In the genomic region with DNA sequence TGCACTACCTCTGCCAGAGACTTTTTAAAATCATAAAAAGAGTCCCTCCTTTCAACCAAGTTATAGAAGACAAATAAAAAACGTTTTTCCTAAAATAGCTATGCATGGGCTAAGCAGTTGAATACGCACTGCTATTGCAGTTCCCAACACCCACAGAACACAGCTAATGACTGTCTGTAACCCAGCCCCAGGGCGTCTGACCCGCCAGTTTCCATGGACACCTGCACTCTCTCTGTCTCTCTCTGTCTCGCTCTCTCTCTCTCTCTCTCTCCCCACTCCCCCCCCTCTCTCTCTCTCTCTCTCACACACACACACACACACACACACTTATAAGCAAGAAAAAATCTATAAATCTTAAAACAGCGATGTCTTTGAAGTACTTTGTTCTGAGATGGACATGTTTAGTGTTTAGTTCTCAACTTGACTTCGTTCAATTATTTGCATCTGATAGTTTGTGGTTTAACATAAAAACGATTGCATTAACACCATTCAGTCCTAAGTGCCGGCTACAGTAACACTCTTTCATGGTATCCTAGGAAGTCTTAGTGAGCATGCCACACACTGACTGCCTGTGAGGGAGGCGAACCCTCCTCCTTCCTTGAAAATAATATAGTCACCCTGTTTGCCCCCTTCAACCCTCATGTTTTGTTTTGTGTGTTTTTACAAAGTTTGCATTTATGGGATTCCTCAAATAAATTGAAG, we compare ENCODE assay signal across 12 mouse cellular contexts.
DNase-seq lines count a peak whose midpoint lies in the region; ATAC-seq and TF ChIP-seq lines count a peak whose summit lies in the region.
"Had no signal": no experiment of that assay in that cellular context is flagged by ENCODE, and none has a peak within 500 bp of the region (broad histone marks: within the 10 kb centered on the region; RNA-seq: fewer than 3 reads in every experiment).

No protein-coding gene starts in this region.

- TF ChIP-seq CTCF in kidney, postnatal 0 days (IDR thresholded peaks at IDR 0.05; ENCODE audit: low read depth) = no peak
- no peak for TF ChIP-seq CTCF in kidney, adult 2 months (conservative IDR thresholded peaks at IDR 0.05; ENCODE audit: insufficient read depth, insufficient read length, low read depth, low read length)
- no peak for TF ChIP-seq CTCF in gastrocnemius, adult 2 months (IDR thresholded peaks at IDR 0.05)

- H3K9me3 ChIP-seq in kidney, postnatal 0 days (replicated peaks; ENCODE audit: low read length) = no peaks in the 10 kb centered on the region
- H3K9me3 ChIP-seq in hindbrain, embryonic 11.5 days (ENCODE audit: control insufficient read depth, low read length) = no peaks in the 10 kb centered on the region
- no peaks in the 10 kb centered on the region for H3K9me3 ChIP-seq in midbrain, embryonic 12.5 days
- H3K9me3 ChIP-seq: G1E had no signal

- no peaks in the 10 kb centered on the region for H3K36me3 ChIP-seq in kidney, postnatal 0 days (ENCODE audit: insufficient read depth, low read length)
- H3K36me3 ChIP-seq in kidney, adult 2 months (ENCODE audit: control insufficient read depth, insufficient read depth, low read length) = no peaks in the 10 kb centered on the region
- H3K36me3 ChIP-seq in hindbrain, embryonic 11.5 days (ENCODE audit: control insufficient read depth, insufficient read depth, low read length) = no peaks in the 10 kb centered on the region
- no peaks in the 10 kb centered on the region for H3K36me3 ChIP-seq in midbrain, embryonic 12.5 days
- H3K36me3 ChIP-seq: G1E had no signal

- intact Hi-C loops in gastrocnemius, adult 2 months (cut with DNase I) = no loop called here

- 0 out of 2 replicates have a peak overlapping the region, but pooled peaks have one; percentile 9 for H3K4me2 ChIP-seq in kidney, postnatal 0 days (ENCODE audit: low read length)
- no peak overlapping the region for H3K4me2 ChIP-seq in hindbrain, embryonic 11.5 days (replicated peaks; ENCODE audit: low read depth, low read length)
- 0 out of 2 replicates have a peak overlapping the region, but pooled peaks have one; percentile 5 for H3K4me2 ChIP-seq in midbrain, embryonic 12.5 days (replicated peaks)
- H3K4me2 ChIP-seq: liver, embryonic 11.5 days had no signal

- H3K27ac ChIP-seq in kidney, postnatal 0 days = no peak overlapping the region
- no peak overlapping the region for H3K27ac ChIP-seq in kidney, adult 2 months (ENCODE audit: insufficient read depth, low read depth, low read length)
- peak overlapping the region; percentile 7; the same call in 1 of the 2 replicates for H3K27ac ChIP-seq in hindbrain, embryonic 11.5 days (ENCODE audit: low read depth, low read length)
- H3K27ac ChIP-seq in midbrain, embryonic 12.5 days (replicated peaks) = peak overlapping the region; percentile 46; the same call in 1 of the 2 replicates
- H3K27ac ChIP-seq in gastrocnemius, adult 2 months = no peak overlapping the region

- no peaks in the 10 kb centered on the region for H3K4me1 ChIP-seq in kidney, postnatal 0 days (replicated peaks; ENCODE audit: insufficient read depth, low read length)
- H3K4me1 ChIP-seq in kidney, adult 2 months (ENCODE audit: control insufficient read depth, insufficient read depth, low read length) = no peaks in the 10 kb centered on the region
- no peaks in the 10 kb centered on the region for H3K4me1 ChIP-seq in hindbrain, embryonic 11.5 days (replicated peaks; ENCODE audit: control insufficient read depth, insufficient read depth, low read length)
- peaks cover 16% of the 10 kb centered on the region for H3K4me1 ChIP-seq in midbrain, embryonic 12.5 days

- ATAC-seq in kidney, postnatal 0 days (replicated peaks; ENCODE audit: low FRiP score, low read depth) = no peak
- peak; percentile 85 for ATAC-seq in hindbrain, embryonic 11.5 days (ENCODE audit: low FRiP score)
- ATAC-seq in midbrain, embryonic 12.5 days (ENCODE audit: low FRiP score, low read depth) = peak; percentile 74

- H3K4me3 ChIP-seq in kidney, postnatal 0 days (replicated peaks; ENCODE audit: low read depth, low read length) = no peak overlapping the region
- H3K4me3 ChIP-seq in kidney, adult 2 months (ENCODE audit: insufficient read depth, low read depth, low read length) = no peak overlapping the region
- H3K4me3 ChIP-seq in hindbrain, embryonic 11.5 days (ENCODE audit: low read depth, low read length) = no peak overlapping the region
- no peak overlapping the region for H3K4me3 ChIP-seq in midbrain, embryonic 12.5 days
- H3K4me3 ChIP-seq in gastrocnemius, adult 2 months = no peak overlapping the region

- no peak for TF ChIP-seq POLR2A in kidney, adult 2 months (IDR thresholded peaks at IDR 0.05; ENCODE audit: low read depth, low read length)

- WGBS in kidney, postnatal 0 days = 27% methylated on average over 10 of the region's 10 CpGs
- WGBS in kidney, adult 2 months = 45% methylated on average over 10 of the region's 10 CpGs
- 35% methylated on average over 10 of the region's 10 CpGs for WGBS in hindbrain, embryonic 11.5 days
- WGBS in midbrain, embryonic 12.5 days = 32% methylated on average over 10 of the region's 10 CpGs

- DNase-seq in kidney, postnatal 0 days (ENCODE audit: low spot score) = peak; percentile 14
- no peak for DNase-seq in kidney, adult 2 months
- peak; percentile 64 for DNase-seq in hindbrain, embryonic 11.5 days (ENCODE audit: low spot score)
- DNase-seq in retina, postnatal 1 day = peak; percentile 74
- DNase-seq in gastrocnemius, adult 2 months = no peak
- no peak for DNase-seq in ovary, adult 18-20 months (ENCODE audit: low spot score)
- DNase-seq in thymus, postnatal 25 days = no peak
- DNase-seq: kidney, adult 8-10 months; layer of hippocampus, postnatal 36 days had no signal

- H3K27me3 ChIP-seq in kidney, postnatal 0 days (ENCODE audit: insufficient read depth, low read length) = no peaks in the 10 kb centered on the region
- H3K27me3 ChIP-seq in kidney, adult 2 months (replicated peaks; ENCODE audit: control insufficient read depth, insufficient read depth, low read length) = no peaks in the 10 kb centered on the region
- H3K27me3 ChIP-seq in hindbrain, embryonic 11.5 days (ENCODE audit: control insufficient read depth, insufficient read depth, low read length) = no peaks in the 10 kb centered on the region
- no peaks in the 10 kb centered on the region for H3K27me3 ChIP-seq in midbrain, embryonic 12.5 days

- H3K9ac ChIP-seq in kidney, postnatal 0 days (ENCODE audit: low read depth, low read length) = no peak overlapping the region
- H3K9ac ChIP-seq in hindbrain, embryonic 11.5 days (ENCODE audit: low read depth, low read length) = no peak overlapping the region
- no peak overlapping the region for H3K9ac ChIP-seq in midbrain, embryonic 12.5 days (replicated peaks)

Comparison
In these comparisons a context has a peak if more than half of its experiments do, and no peak if none do; other contexts are left out.
1. DNase-seq: peak in kidney, postnatal 0 days (single experiment), hindbrain, embryonic 11.5 days (single experiment) and retina, postnatal 1 day (single experiment); none in kidney, adult 2 months (single experiment), gastrocnemius, adult 2 months (single experiment), ovary, adult 18-20 months (single experiment) and thymus, postnatal 25 days (single experiment).
2. H3K27ac ChIP-seq: peak in hindbrain, embryonic 11.5 days (single experiment) and midbrain, embryonic 12.5 days (single experiment); none in kidney, postnatal 0 days (single experiment), kidney, adult 2 months (single experiment) and gastrocnemius, adult 2 months (single experiment).